Mouse (Mus musculus): ENCODE measurements around the gene Olfr615. TPM values are rescaled to one million over a fixed set of nuclear protein-coding genes. Genes with fewer than 3 reads are reported as not detected.

Olfr615 gene
- polyA plus RNA-seq, 1 experiment from 2014 or later, result not detected

Small RNAs within 50 kb of the gene (microRNA-seq; reads per million reads assigned to microRNA genes)
- not detected for gene Gm26506

Other genes with a start within 250 kb of the Olfr615 start
- gene Olfr597, start 239.8 kb upstream of the Olfr615 start, polyA plus RNA-seq (2015; fragmentation: Nextera tagmentation; extraction: Ambion mirVana), result not detected in 2 replicates
- not detected in 2 replicates for gene Olfr598, start 232.5 kb upstream of the Olfr615 start, polyA plus RNA-seq (2015; fragmentation: Nextera tagmentation; extraction: Ambion mirVana)
- not detected in 2 replicates for gene Olfr599, start 220.2 kb upstream of the Olfr615 start, polyA plus RNA-seq (2015; fragmentation: Nextera tagmentation; extraction: Ambion mirVana)
- gene Olfr600, start 206.4 kb upstream of the Olfr615 start, polyA plus RNA-seq (2015; fragmentation: Nextera tagmentation; extraction: Ambion mirVana), result not detected in 2 replicates
- not detected in 2 replicates for gene Olfr601, start 193.4 kb upstream of the Olfr615 start, polyA plus RNA-seq (2015; fragmentation: Nextera tagmentation; extraction: Ambion mirVana)
- gene Olfr603, start 169.9 kb upstream of the Olfr615 start, polyA plus RNA-seq (2015; fragmentation: Nextera tagmentation; extraction: Ambion mirVana), result not detected in 2 replicates
- not detected in 2 replicates for gene Usp17lc, start 141.0 kb upstream of the Olfr615 start, polyA plus RNA-seq (2015; fragmentation: Nextera tagmentation; extraction: Ambion mirVana)
- not detected in 2 replicates for gene Olfr605, start 110.6 kb upstream of the Olfr615 start, polyA plus RNA-seq (2015; fragmentation: Nextera tagmentation; extraction: Ambion mirVana)
- gene Olfr606, start 107.0 kb upstream of the Olfr615 start, polyA plus RNA-seq (2015; fragmentation: Nextera tagmentation; extraction: Ambion mirVana), result not detected in 2 replicates
- not detected in 2 replicates for gene Olfr607, start 91.9 kb upstream of the Olfr615 start, polyA plus RNA-seq (2015; fragmentation: Nextera tagmentation; extraction: Ambion mirVana)
- gene Olfr608, start 86.2 kb upstream of the Olfr615 start, polyA plus RNA-seq (2015; fragmentation: Nextera tagmentation; extraction: Ambion mirVana), result not detected in 2 replicates
- gene Olfr609, start 58.0 kb upstream of the Olfr615 start, polyA plus RNA-seq (2015; fragmentation: Nextera tagmentation; extraction: Ambion mirVana), result not detected in 2 replicates
- not detected in 2 replicates for gene Olfr610, start 44.0 kb upstream of the Olfr615 start, polyA plus RNA-seq (2015; fragmentation: Nextera tagmentation; extraction: Ambion mirVana)
- gene Olfr611, start 35.2 kb upstream of the Olfr615 start, polyA plus RNA-seq (2015; fragmentation: Nextera tagmentation; extraction: Ambion mirVana), result not detected in 2 replicates
- not detected in 2 replicates for gene Olfr612, start 13.4 kb upstream of the Olfr615 start, polyA plus RNA-seq (2015; fragmentation: Nextera tagmentation; extraction: Ambion mirVana)
- gene Olfr613, start 8.0 kb upstream of the Olfr615 start, polyA plus RNA-seq (2015; fragmentation: Nextera tagmentation; extraction: Ambion mirVana), result not detected in 2 replicates
- gene Olfr616, start 13.1 kb downstream of the Olfr615 start, polyA plus RNA-seq (2015; fragmentation: Nextera tagmentation; extraction: Ambion mirVana), result not detected in 2 replicates
- gene Olfr617, start 17.0 kb downstream of the Olfr615 start, polyA plus RNA-seq (2015; fragmentation: Nextera tagmentation; extraction: Ambion mirVana), result not detected in 2 replicates
- gene Olfr618, start 34.0 kb downstream of the Olfr615 start, polyA plus RNA-seq (2015; fragmentation: Nextera tagmentation; extraction: Ambion mirVana), result 0.21 TPM in 1 of 2 replicates, not detected in the other
- not detected in 2 replicates for gene Olfr619, start 44.5 kb downstream of the Olfr615 start, polyA plus RNA-seq (2015; fragmentation: Nextera tagmentation; extraction: Ambion mirVana)
- not detected in 2 replicates for gene Olfr620, start 56.5 kb downstream of the Olfr615 start, polyA plus RNA-seq (2015; fragmentation: Nextera tagmentation; extraction: Ambion mirVana)
- not detected in 2 replicates for gene Olfr622, start 86.6 kb downstream of the Olfr615 start, polyA plus RNA-seq (2015; fragmentation: Nextera tagmentation; extraction: Ambion mirVana)
- not detected in 2 replicates for gene Olfr623, start 107.6 kb downstream of the Olfr615 start, polyA plus RNA-seq (2015; fragmentation: Nextera tagmentation; extraction: Ambion mirVana)
- 0.03 TPM in 1 of 2 replicates, not detected in the other for gene Olfr624, start 115.1 kb downstream of the Olfr615 start, polyA plus RNA-seq (2015; fragmentation: Nextera tagmentation; extraction: Ambion mirVana)
- not detected in 2 replicates for gene Olfr625-ps1, start 126.6 kb downstream of the Olfr615 start, polyA plus RNA-seq (2015; fragmentation: Nextera tagmentation; extraction: Ambion mirVana)
- gene Olfr243, start 158.6 kb downstream of the Olfr615 start, polyA plus RNA-seq (2015; fragmentation: Nextera tagmentation; extraction: Ambion mirVana), result not detected in 2 replicates
- gene Olfr628, start 174.3 kb downstream of the Olfr615 start, polyA plus RNA-seq (2015; fragmentation: Nextera tagmentation; extraction: Ambion mirVana), result not detected in 2 replicates
- not detected in 2 replicates for gene Olfr629, start 188.9 kb downstream of the Olfr615 start, polyA plus RNA-seq (2015; fragmentation: Nextera tagmentation; extraction: Ambion mirVana)
- not detected in 2 replicates for gene Olfr630, start 201.3 kb downstream of the Olfr615 start, polyA plus RNA-seq (2015; fragmentation: Nextera tagmentation; extraction: Ambion mirVana)
- gene Olfr69, start 215.5 kb downstream of the Olfr615 start, polyA plus RNA-seq (2015; fragmentation: Nextera tagmentation; extraction: Ambion mirVana), result not detected in 2 replicates
- gene Olfr68, start 223.6 kb downstream of the Olfr615 start, polyA plus RNA-seq (2015; fragmentation: Nextera tagmentation; extraction: Ambion mirVana), result not detected in 2 replicates
- not detected in 2 replicates for gene Olfr67, start 235.7 kb downstream of the Olfr615 start, polyA plus RNA-seq (2015; fragmentation: Nextera tagmentation; extraction: Ambion mirVana)

Data from hindbrain, embryonic 13.5 days (tissue).